Mouse (Mus musculus): ENCODE measurements around the gene Wdfy2.
"Not testable (repeated sequence)": the region's sequence is repeated elsewhere in the genome, so short reads cannot be mapped to it uniquely, and the experiment has no call there.

The Wdfy2 gene

GRCm38 (mm10) chr14:62880084-62880851, 42.8 kb downstream of the Wdfy2 start:
- peak; percentile 40 for DNase-seq

DNA sequence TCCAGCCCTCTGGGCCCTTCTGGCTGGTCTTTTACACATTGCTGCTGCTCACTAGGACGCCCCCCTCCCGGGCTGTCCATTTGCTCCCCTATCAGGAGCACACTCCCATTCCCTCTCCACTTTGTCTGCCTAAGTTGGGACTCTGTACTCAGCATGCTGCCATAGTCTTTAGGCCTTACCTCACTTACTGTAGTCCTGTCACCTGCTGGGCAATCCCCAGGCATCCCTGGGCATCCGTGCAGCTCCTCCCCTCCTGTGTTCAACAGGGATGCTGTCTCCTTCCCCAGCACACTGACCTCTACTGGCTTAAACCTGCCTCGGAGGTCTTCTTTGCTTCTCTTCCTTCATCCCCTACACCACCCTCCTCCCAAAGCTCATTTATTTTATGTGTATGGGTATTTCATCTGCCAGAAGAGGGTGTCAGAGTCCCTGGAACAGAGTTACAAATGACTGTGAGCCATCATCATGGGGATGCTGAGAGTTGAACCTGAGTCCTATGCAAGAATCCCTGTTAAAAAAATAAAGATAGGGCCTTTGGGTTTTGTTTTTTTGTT, 44.7 kb downstream of the Wdfy2 start:
- DNase-seq = no peak

DNA sequence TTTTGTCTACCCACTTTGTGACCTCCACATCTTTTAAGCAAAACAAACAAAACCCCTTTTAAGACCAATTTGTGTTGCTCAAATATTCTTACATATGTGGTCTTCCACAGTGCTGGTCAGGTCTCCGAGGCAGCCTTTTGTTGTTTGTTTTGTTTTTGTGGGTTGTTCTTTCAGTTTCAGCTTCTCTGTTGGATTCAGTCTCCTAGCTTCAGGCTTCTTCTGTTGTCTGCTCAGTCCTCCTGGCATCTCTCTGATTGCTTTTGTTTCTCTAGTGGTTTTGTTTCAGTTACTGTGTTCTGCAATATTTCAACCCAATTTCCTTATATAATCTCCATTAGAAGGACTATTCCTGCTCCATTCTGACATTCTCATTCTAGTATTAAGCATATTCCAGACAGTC, 46.1 kb downstream of the Wdfy2 start:
- DNase-seq = no peak

DNA sequence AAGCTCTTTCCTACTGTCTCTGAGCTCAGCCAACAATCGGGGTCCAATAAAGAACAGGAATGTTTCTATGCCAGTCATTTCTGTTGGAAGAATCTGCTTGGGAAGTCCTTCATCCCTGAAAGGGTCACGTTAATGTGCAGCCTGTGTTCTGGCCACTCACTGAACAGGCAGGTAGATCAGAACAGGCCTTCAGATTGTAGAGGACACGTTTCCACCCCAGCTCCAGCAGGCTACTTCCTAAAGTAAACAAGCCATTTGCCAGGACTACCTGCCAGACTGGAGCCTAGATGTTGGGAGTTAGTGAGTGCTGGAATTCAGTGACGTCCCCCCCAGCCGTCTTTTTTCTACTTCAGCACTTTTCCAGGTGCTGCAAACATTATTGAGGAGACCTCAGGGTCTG, 46.7 kb downstream of the Wdfy2 start:
- peak; percentile 48 for DNase-seq

GRCm38 (mm10) chr14:62884639-62885038, 47.2 kb downstream of the Wdfy2 start:
- no peak for DNase-seq

- DNase-seq = no peak
These were observed 47.7 kb downstream of the Wdfy2 start for GRCm38 (mm10) chr14:62885146-62885545.

GRCm38 (mm10) chr14:62891401-62891800, 53.9 kb downstream of the Wdfy2 start:
- DNase-seq = no peak

GRCm38 (mm10) chr14:62892771-62893641, 55.5 kb downstream of the Wdfy2 start:
- DNase-seq = no peak

DNA sequence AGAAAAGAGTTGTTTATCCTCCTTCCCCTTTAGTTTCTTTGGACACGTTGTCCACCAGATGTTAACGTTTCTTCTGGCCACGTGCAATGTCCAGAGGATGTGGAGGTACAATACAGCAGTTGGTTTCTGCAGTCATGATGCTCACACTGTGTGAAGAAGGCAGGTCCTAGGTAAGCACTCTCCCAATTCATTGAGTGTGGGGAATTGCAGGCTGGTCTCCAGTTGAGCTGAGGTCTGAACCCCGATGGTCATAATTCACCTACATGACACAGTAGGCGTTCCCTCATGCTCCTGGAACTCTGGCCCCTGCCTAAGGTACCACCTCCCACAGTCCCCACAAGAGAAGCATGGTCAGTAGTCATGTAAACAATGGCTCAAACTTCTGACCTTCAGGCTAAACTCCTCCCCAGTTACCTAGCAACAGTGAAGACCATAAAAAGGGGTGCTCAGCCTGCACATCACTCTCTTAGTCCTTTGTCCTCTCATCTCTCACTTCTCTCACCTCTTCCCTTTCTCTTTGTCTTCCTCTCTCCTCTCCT, 56.2 kb downstream of the Wdfy2 start:
- not testable (repeated sequence) for DNase-seq

DNA sequence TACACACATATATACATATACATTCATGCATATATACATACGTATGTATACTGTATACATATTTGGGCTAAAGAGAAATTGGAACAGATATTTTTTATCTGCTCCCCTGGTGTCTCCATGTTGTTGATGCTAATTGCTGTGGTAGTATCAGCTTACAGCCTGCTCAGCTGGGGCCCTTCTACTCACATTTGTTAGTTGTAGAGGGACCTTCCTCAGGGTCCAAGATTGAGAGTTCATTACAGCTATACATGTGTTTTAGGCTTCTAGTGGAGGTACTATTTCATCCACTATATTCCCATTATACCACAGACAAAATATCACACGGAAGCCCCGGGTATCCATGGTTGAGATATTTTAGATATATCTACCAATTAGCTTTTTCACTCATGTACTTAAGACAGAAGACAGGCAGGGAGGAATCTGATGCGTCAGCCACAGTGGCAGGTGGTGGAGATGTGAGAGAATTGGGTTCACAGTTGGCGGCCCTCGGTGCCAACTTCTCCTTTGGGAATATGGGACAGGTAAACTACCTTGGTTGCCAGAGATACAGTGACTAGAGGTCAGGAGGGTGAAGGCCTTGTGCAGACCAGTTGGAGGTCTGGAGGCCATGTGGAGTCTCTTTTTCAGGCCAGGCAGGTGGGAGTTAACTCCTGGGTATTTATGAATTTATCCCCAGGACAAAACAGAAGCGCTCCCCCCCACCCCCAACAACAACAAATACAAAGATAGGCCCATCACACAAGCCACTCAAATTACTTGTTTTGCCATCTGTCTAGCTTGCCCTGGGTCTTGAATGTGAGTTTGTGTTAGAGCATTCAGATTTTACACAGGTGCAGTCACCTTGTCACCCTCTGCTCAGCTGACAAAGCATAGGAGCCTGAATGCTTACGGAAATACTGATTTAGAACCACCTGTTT, 57.7 kb downstream of the Wdfy2 start:
- DNase-seq = no peak

DNA sequence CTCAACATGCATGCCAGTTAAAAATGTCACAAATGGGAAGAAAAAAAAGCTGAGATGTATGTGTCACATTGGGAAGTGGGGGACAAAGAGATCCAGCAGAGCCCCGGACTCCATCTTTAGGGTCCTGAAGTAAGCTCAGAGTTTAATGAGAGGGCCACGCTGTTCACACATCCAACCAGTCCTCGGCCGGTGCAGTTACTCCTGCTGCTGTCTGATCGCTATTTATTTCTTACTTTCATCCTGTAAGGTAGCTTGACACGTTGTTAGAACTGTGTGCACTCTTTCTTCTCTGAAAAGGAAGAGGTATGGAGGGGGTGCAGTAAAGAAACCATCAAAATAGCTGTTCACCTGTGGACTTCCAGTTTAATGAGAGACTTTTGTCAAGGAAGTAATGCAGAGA, 60.6 kb downstream of the Wdfy2 start:
- no peak for DNase-seq

DNA sequence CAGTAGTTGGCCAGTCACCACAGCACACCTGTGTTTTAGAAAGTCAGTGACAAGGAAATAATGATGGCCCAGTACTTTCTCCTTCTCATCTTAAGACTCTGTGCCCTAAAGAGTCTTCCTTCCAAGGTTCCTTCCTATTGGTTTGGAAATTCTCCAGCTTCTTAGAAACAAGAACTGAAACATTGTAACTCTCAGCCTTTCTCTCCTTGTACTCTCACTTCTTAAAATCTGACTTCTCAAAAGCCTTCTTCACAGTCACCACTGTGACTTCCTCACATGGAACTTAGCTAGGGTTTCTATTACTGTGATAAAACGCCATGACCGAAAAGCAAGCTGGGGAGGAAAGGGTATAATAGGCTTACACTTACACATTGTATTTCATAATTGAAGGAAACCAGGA, 70.4 kb downstream of the Wdfy2 start:
- DNase-seq = no peak

DNA sequence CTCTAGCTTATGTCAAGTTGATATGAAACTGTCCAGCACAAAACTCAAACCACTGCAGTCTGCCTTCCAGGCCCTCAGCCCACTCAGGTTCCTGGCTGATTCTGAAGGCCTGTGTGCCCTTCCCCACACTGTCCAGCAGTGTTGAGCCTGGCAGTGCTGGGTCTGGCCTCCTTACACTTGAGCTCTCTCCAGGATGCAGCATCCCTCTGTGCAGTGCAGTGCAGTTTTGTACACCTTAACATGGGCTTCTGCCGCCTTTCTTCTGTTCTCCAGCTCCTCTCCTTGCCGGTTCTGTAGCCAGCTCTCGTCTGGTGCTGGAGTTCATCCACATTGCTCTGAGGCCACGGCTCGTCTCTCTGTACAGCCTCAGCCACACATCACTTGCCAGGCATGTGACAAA, 71.1 kb downstream of the Wdfy2 start:
- no peak for DNase-seq

- DNase-seq = no peak
These were observed 73.4 kb downstream of the Wdfy2 start for GRCm38 (mm10) chr14:62910859-62911258.

DNA sequence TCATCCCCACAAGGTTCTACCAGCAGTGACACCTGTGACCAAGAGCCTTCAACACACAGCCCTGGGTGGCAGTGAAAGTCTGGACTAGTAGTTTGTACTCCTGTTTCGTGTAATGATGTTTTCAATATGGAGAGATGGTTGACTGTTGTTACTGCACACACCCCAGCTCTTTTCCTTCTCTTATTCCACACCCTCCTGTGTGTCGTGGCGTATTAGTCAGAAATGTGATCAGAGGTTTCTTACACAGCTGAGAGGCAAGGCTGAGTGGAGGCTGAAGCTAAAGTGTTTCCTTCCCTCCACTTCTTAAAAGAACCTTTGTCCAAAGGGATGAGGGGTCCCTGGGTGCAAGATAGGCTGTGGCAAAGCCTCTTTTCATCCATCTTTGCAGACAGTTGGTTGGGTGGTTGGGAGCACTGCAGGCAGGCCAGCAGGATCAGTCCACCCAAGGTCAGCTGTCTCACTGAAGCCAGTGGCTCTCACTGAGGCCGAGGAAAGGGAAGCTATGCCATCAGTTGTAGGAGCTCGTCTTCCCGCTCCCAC, 77.7 kb downstream of the Wdfy2 start:
- DNase-seq = no peak

DNA sequence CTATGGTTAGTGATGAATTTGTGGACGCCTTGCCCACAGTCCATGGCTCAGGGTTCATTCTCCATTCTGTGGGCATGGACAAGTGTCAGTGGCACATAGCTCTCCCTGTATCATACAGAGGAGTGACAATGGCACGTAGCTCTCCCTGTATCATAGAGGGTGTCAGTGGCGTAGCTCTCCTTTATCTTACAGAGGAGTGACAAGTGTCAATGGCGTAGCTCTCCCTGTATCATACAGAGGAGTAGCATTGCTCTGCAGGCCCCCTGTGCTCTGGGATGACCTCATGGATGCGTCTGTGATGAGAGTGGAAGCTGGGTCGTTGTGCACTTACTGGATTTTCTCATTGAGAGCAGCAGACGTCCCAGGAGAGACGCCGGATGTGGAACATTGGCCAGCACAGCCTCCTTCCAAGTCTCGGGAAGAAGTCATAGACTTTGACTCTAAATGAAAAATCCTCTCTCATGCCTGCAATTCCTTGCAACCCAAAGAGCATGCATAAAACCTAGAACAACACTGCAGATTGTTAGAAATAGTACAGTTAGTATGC, 79.1 kb downstream of the Wdfy2 start:
- no peak for DNase-seq

- no peak for DNase-seq
These were observed 83.9 kb downstream of the Wdfy2 start for GRCm38 (mm10) chr14:62921401-62921800.

DNA sequence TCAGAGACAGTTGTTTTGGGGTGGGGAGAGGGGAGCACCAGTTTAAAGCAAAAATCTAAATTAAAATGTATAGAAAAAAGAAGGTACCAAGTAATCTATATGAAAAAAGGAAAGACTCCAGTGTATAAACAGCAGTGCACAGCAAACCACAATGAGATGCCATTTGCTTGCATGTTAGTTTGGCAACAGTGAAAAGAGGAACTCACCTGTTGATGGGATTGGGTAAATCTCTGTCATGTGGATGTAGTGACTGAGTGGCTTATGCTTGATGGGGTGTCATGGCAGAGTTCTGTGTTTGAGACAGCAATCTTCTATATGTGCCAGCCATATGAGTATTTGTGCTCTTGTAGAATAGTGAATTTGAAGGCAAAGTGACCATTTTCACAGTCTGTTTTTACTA, 85.2 kb downstream of the Wdfy2 start:
- no peak for DNase-seq

DNA sequence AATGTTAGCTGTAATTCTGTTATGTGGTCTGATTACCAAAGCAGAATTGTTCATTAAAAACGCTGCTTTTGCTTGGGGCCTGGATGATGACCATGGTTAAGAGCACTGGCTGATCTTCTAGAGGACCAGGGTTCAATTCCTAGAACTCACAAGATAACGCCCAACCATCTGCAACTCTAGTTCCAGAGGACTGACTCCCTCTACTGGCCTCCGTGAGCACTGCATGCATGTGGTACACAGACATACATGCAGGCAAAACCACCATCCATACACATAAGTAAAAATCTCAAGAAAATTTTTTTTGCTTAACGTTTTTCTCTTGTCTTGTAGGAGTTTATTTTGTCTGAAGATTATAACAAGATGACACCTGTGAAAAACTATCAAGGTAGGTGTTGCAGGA, 87.3 kb downstream of the Wdfy2 start:
- DNase-seq = no peak

GRCm38 (mm10) chr14:62928101-62928541, 90.6 kb downstream of the Wdfy2 start:
- DNase-seq = no peak

DNA sequence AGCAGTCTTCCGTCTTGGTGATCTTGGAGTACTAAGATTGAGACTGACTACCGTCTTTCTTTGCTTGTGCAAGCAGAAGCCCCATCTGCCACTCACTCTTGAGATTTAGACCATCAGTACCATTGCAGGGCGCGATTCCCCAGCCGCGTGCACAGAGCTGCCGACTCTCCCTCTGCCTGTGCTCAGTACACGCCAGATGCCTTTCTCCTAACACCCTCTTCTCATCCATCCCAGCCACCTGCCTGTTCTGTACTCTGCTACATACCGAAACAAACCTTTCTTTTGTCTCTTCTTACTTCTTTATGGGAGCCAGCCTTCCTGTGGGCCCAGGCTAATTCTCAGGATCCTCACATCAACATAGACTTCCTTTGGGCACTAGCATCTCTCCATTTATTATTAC, 97.9 kb downstream of the Wdfy2 start:
- no peak for DNase-seq

Measured in kidney, postnatal 14 days (tissue).